Mouse (Mus musculus): Measurements from ENCODE around the gene Dtl.

Gene Dtl

DNA sequence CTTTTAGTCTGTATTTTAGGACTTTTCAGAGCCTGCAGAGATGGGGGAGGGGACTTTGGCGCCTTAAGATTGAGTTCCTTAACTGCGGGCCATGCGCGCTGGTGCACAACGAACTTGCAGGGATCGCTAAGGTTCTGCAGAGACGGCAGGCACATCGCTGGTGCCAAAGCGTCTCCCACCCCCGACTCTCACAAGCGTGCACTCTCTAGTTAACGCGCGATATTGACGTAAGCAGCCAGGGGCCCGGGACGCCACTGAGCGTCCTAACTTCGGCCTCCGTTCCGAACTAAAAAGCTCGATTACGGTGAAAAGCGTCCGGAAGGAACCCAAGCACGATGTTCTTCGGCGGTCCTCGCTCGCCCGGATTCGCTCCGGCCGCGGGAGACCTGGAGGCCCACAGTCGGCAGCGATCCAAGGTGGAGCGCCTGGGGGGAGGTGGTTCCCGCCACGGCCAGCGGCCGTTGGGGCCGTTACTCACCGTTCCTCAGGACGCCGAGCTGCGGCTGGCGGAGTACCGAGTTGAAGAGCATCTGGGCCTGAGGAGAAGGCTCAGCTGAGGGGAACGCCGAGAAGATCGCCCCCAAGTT is 380 bp downstream of the Dtl start:
- peak in 1 of 2 experiments; percentile 64 for DNase-seq

GRCm38 (mm10) chr1:191573906-191574639 is 1.3 kb downstream of the Dtl start:
- no peak for DNase-seq

- no peak for DNase-seq
These were observed 4.9 kb downstream of the Dtl start for GRCm38 (mm10) chr1:191570415-191570814.

DNA sequence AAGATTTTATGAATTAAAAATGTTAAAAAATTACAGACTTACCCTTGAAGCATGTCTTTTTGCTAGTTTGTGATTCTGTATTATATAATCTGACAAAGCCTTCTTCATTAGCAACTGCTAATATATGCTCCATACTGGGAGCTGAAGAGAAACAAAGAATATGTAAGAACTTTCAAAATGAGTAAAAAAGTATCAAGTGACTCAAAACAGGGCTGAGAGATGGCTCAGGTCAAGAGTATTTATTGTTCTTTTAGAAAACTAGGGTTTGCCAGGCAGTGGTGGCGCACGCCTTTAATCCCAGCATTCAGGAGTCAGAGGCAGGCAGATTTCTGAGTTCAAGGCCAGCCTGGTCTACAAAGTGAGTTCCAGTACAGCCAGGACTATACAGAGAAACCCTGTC is 5.7 kb downstream of the Dtl start:
- DNase-seq: no peak

DNA sequence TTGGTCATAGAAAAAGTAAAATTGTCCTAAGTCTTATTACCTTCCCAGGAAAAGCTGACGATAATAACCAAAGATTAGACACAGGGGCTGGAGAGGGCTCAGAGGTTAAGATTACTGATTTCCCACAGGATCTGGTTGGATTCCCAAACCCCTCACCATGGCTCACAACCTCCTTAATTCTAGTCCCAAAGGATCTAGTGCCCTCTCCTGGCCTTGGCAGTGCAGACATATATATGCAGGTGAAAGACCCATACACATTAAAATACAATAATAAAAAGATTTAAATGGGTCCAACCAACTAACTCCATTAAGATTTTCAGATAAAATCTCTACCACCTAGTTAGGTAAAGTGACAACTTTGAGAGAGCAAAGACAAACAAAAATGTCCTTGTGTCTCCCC is 7.5 kb downstream of the Dtl start:
- DNase-seq: peak; percentile 28 to 37

DNA sequence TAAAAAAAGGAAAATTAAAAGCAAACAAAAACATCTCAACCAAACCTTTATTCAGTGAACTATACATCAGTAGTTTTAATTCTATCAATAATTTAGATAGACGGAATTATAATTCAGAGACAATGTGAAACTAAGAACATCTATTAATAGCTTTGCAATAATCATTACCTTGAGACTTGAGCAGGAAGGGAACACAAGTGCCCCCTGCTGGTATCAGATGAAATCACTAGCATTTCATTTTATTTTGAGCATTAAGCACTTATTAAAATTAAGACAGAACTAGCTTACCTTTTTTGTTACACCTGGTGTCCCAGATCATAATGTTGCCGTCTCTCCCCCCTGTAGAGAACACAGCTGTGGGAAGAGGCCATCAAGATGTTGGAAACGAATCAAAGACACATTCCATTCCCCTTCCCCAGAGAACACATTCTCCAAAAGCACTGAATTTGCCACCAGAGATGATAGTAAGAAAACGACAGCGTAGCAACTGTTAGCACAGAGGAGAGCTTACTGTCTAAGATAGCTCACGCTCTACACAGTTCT is 12.4 kb downstream of the Dtl start:
- DNase-seq: peak; percentile 65 to 82

GRCm38 (mm10) chr1:191559779-191560178 is 15.6 kb downstream of the Dtl start:
- no peak for DNase-seq

GRCm38 (mm10) chr1:191557109-191557508 is 18.2 kb downstream of the Dtl start:
- no peak for DNase-seq

- DNase-seq: no peak
These were observed 24.6 kb downstream of the Dtl start for GRCm38 (mm10) chr1:191550786-191551185.

DNA sequence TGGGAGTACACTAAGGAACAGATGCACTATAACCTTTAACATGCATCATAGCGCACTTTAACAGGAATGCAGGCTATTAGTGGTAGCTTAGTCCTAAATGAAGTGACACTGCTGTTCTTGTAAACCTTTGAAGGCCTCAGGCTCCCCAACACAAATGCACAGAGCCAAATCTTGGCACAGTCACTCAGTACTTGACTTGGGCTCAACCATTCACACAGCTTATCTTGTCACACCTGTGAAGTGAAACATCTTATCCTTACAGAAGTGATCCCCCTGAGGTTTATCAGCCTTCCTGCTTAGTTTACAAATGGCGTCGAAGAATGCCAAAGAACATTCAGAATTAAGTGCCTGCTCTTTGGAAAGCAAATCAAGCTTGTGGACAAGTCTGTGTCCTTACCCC is 31.6 kb downstream of the Dtl start:
- no peak for DNase-seq

DNA sequence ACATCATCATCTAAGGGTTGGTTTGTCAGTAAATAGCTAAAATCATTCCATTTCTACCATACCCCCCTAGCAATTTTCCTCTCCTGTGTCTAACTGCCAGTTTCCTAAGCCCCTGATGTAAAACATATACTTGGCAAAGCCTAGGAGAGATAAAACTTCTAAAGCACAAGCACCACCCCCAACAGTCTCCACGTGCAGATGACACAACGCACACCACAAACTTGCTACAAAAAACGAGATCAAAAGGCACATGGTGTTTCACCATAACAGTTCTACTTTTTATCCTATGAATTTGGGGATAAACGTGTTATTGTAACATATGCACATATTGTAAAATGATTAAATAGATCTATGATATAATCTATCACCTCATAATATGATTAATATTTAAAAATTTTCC is 33.7 kb downstream of the Dtl start:
- no peak for DNase-seq

GRCm38 (mm10) chr1:191541014-191541413 is 34.3 kb downstream of the Dtl start:
- no peak for DNase-seq

- no peak for DNase-seq
These were observed 35.0 kb downstream of the Dtl start for GRCm38 (mm10) chr1:191540300-191540699.

GRCm38 (mm10) chr1:191534896-191535295 is 40.4 kb downstream of the Dtl start:
- DNase-seq: no peak

DNA sequence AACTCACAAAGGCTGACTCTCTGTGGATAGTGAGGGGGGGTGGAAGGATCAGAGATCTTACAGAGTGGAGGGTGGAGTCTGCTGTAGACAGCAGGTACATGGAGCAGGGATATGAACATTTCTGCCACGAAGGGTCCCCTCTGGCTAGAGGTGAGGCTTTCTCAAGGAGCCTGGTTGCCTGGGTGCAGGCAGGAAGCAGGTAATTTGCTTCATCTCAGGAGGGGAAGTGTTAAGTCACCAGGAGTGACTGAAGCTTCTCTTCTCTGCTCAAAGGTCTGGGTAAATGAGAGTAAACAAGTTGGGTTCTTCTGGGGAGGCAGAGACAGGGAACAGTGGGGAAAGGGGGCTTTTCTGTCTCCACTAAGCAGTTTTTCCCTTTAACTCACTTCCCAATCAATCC is 44.3 kb downstream of the Dtl start:
- no peak for DNase-seq

- DNase-seq: peak; percentile 28 to 30
These were observed 45.9 kb downstream of the Dtl start for GRCm38 (mm10) chr1:191529406-191529805.

GRCm38 (mm10) chr1:191527921-191528612 is 47.3 kb downstream of the Dtl start:
- DNase-seq: peak; percentile 23 to 31

- peak in 1 of 2 experiments; percentile 21 for DNase-seq
These were observed 48.3 kb downstream of the Dtl start for GRCm38 (mm10) chr1:191527089-191527488.

- no peak for DNase-seq
These were observed 53.9 kb downstream of the Dtl start for GRCm38 (mm10) chr1:191521395-191521794.

GRCm38 (mm10) chr1:191520669-191521068 is 54.7 kb downstream of the Dtl start:
- no peak for DNase-seq

GRCm38 (mm10) chr1:191520194-191520593 is 55.1 kb downstream of the Dtl start:
- DNase-seq: no peak

DNA sequence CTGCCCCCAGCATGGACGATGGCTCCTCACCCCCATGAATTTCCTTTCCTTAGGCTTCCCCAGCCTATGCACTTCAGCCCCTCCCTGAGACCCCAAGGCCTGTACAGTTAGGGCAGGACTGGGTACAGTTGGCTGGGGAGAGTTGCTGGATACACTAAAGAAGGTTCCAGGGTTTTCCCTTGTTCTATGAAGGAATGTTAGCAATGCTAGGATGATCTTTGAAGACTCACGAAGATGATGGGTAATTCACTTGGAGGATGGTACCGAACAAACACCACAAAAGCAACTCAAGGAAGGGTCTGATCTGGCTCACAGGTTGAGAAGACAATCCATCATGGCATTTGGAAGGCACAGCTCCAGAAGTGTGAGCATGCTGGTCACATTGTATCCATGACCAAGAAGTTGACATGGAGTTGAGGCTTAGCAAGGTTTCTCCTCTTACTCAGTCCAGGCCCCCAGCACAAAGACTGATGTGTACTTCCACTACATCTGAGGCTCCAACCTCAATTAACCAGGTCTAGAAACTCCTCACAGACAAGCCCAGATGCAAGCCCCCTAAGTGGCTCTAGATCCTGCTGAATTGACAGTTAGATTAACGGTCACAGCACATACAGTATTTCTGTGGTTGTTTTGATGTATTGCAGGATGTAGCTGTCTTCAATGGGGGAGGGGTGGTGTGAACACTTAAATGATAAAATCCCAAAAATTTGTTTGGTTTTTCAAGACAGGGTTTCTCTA is 55.8 kb downstream of the Dtl start:
- DNase-seq: no peak

GRCm38 (mm10) chr1:191518911-191519310 is 56.4 kb downstream of the Dtl start:
- DNase-seq: no peak
